Mouse (Mus musculus) bone marrow, adult 2 months (tissue): ENCODE measurements around the gene Itga9.

Experiments
- CTCF ChIP-seq: fragments of 200-500 bp; IDR thresholded peaks from 2 replicates; pipeline ENCODE4 v1.5.1; 2011; ENCODE audit warnings: low read length, control low read depth; ENCODE audit not compliant: control insufficient read depth, insufficient read depth
- POLR2A ChIP-seq: fragments of 200-500 bp; IDR thresholded peaks from 2 replicates; pipeline ENCODE4 v1.6.1; 2011; ENCODE audit warnings: low read depth, mild to moderate bottlenecking, control low read depth, low read length, borderline replicate concordance; ENCODE audit not compliant: control insufficient read depth

DNA sequence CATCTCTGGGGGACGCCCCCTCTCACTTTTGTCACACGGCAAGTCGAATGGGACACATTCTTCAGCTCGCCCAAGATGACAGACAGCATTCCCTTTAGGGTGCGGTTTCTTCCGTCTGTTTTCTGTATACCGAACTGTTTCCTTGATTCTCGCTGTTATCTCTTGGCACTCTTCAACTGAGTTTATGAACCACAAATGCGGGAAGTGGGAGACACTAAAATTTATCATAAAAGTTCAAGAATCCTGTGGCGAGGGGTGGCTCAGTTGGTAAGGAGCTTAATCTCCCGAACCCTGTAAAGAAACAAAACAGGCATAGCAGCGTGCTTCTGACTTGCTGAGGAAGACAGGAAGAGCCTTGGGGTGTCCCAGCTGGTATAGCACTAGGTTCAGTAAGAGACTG, 337.9 kb downstream of the Itga9 start:
- TF ChIP-seq CTCF (no peak), POLR2A (no peak)
